Mouse (Mus musculus): ENCODE results near the gene Sh2d4b. TPM values are rescaled to one million over a fixed set of nuclear protein-coding genes. Genes with fewer than 3 reads are reported as not detected.

Sh2d4b gene
- polyA plus RNA-seq, 1 experiment from 2014 or later = 1.4 TPM

DNA sequence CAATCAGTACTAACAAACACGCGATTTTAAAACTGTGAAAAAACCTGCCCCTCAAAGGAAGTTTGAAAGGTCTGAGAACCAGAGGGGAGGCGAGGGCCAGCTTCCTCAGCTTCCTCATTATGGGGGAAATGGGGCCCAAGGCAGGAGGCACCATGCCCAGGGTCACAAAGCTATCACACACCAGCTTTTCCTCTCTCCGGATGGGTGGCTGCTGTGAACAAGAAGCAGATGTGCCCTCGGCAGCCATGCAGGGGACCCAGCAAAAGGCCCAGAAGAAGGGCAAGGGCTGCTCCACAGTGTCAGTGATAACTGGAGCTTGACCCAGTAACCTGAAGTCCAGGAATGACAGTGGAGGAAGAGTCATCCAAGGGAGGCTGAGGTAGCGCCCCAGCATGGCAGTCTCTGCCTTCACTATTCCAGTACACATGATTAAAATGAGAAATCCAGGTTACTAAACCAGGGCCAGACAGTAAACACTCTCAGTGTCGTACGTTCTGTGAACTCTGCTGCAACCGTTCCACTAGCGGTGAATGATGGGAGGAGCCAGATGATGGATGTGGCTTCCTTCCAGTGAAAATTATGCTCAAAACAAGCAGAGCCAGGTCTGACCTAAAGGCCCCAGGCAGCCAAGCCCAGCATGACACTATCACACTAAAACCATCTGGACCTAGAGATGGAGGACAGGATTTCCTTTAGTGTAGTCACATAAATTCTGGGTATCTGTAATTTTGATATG, 31.5 kb upstream of the Sh2d4b start:
- Histone ChIP-seq H3K9me3 (replicated peaks) (no peaks in the 10 kb centered on the region), H3K27ac (peak overlapping the region; percentile 40), H3K4me1 (peaks cover 20% of the 10 kb centered on the region), H3K27me3 (no peaks in the 10 kb centered on the region), H3K9ac (no peak overlapping the region), H3K4me2 (replicated peaks) (no peak overlapping the region), H3K36me3 (no peaks in the 10 kb centered on the region; the same call in 1 of the 2 replicates), H3K4me3 (no peak overlapping the region)
- WGBS = 55% methylated on average over 10 of the region's 10 CpGs
- ATAC-seq (ENCODE audit: low FRiP score) = no peak

DNA sequence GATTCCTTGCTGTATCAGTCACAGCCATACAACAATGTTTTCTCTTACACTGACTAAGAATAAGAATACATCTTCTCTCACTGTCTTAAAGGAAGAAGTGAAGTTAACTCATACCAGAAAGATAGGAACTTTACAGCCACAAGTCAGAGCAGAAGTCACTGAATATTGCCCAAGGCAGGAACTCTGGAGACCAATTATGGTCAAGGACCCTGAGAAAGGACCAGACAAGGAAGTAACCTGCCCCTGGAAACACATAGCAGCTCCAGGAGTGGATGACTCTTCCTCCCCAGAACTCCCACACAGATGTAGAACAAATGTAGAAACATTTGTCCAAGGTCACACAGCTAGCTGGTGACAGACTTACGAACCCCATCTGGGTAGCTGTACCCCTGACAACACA, 28.2 kb upstream of the Sh2d4b start:
- WGBS = 95% methylated on average over 1 of the region's 1 CpGs

DNA sequence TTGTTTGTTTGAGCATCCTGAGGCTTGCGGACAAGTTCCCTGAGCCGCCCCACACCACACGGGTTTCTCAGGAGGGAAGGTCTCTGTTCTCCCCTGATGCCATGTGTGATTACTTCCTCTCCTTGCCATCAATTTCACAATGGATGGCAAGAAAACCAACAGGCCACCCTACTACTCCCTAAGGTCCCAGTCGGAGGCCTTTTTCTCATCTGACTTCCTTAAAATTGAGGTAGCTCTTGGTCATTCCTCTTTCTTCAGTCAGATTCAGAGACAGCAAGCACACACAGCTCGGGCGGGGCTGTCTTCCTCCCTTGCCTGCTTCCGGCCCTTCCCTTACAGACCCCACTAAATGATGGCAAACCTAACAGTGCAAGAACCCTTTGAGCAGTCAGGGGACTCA, 26.5 kb upstream of the Sh2d4b start:
- 82% methylated on average over 7 of the region's 7 CpGs for WGBS
- Histone ChIP-seq H3K9ac (no peak overlapping the region), H3K4me2 (replicated peaks) (no peak overlapping the region), H3K4me3 (no peak overlapping the region), H3K9me3 (replicated peaks) (no peaks in the 10 kb centered on the region), H3K36me3 (peaks cover 16% of the 10 kb centered on the region), H3K27ac (no peak overlapping the region), H3K27me3 (no peaks in the 10 kb centered on the region), H3K4me1 (peaks cover 6% of the 10 kb centered on the region; the same call in 1 of the 2 replicates)
- no peak for ATAC-seq (ENCODE audit: low FRiP score)

More for the DNA sequence above, 28.2 kb upstream of the Sh2d4b start:
- no peak overlapping the region for H3K4me3 ChIP-seq
- H3K36me3 ChIP-seq = no peaks in the 10 kb centered on the region; the same call in none of the 2 replicates
- H3K27ac ChIP-seq = no peak overlapping the region
- no peaks in the 10 kb centered on the region for H3K27me3 ChIP-seq
- no peak overlapping the region for H3K9ac ChIP-seq
- H3K4me2 ChIP-seq (replicated peaks) = no peak overlapping the region
- peaks cover 9% of the 10 kb centered on the region; the same call in 1 of the 2 replicates for H3K4me1 ChIP-seq
- ATAC-seq (ENCODE audit: low FRiP score) = no peak
- no peaks in the 10 kb centered on the region for H3K9me3 ChIP-seq (replicated peaks)

- Histone ChIP-seq H3K36me3 (peaks cover 22% of the 10 kb centered on the region), H3K4me3 (no peak overlapping the region), H3K27ac (0 out of 2 replicates have a peak overlapping the region, but pooled peaks have one; percentile 55), H3K9me3 (replicated peaks) (no peaks in the 10 kb centered on the region), H3K27me3 (no peaks in the 10 kb centered on the region), H3K4me2 (replicated peaks) (no peak overlapping the region), H3K4me1 (peaks cover 4% of the 10 kb centered on the region; the same call in 1 of the 2 replicates), H3K9ac (no peak overlapping the region)
- ATAC-seq (ENCODE audit: low FRiP score) = no peak
- WGBS = 85% methylated on average over 5 of the region's 7 CpGs
Measured at GRCm38 (mm10) chr14:40918477-40918876, 25.4 kb upstream of the Sh2d4b start.

DNA sequence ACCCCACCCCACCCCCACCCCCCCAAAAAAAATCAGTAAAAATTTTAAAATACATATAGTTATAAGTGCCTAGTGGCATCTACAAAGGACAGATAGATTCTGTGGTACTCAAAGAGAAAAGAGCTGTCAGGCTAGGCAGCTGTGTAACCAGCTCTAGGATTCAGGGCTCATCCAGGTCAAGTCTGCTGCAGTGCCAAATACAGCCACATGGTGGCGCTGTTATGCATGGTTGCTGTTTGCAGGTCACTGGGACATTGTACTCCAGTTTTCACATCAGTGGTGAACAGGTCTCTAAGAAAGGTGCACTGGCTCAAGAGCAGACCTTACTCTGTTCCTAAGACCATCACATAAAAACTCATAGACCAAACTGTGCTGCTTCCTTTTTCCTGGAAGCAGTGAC, 24.6 kb upstream of the Sh2d4b start:
- Histone ChIP-seq H3K27me3 (no peaks in the 10 kb centered on the region), H3K27ac (no peak overlapping the region), H3K9me3 (replicated peaks) (no peaks in the 10 kb centered on the region), H3K36me3 (peaks cover 31% of the 10 kb centered on the region), H3K4me2 (replicated peaks) (no peak overlapping the region), H3K4me3 (no peak overlapping the region), H3K4me1 (peaks cover 4% of the 10 kb centered on the region; the same call in 1 of the 2 replicates), H3K9ac (no peak overlapping the region)
- peak; percentile 44 for ATAC-seq (ENCODE audit: low FRiP score)
- WGBS = 0% methylated on average over 1 of the region's 1 CpGs

GRCm38 (mm10) chr14:40916667-40917066, 23.6 kb upstream of the Sh2d4b start:
- Histone ChIP-seq H3K4me2 (replicated peaks) (no peak overlapping the region), H3K9me3 (replicated peaks) (no peaks in the 10 kb centered on the region), H3K4me1 (peaks cover 4% of the 10 kb centered on the region; the same call in 1 of the 2 replicates), H3K27me3 (no peaks in the 10 kb centered on the region), H3K27ac (no peak overlapping the region), H3K4me3 (no peak overlapping the region), H3K9ac (no peak overlapping the region), H3K36me3 (peaks cover 35% of the 10 kb centered on the region)
- no peak for ATAC-seq (ENCODE audit: low FRiP score)
- WGBS = 90% methylated on average over 15 of the region's 15 CpGs

- Histone ChIP-seq H3K4me1 (peaks cover 4% of the 10 kb centered on the region; the same call in 1 of the 2 replicates), H3K9me3 (replicated peaks) (no peaks in the 10 kb centered on the region), H3K27ac (no peak overlapping the region), H3K9ac (no peak overlapping the region), H3K27me3 (no peaks in the 10 kb centered on the region), H3K36me3 (peaks cover 42% of the 10 kb centered on the region), H3K4me2 (replicated peaks) (no peak overlapping the region), H3K4me3 (no peak overlapping the region)
- WGBS = 92% methylated on average over 8 of the region's 8 CpGs
- no peak for ATAC-seq (ENCODE audit: low FRiP score)
Measured at GRCm38 (mm10) chr14:40915838-40916237, 22.8 kb upstream of the Sh2d4b start.

- H3K27ac ChIP-seq = no peak overlapping the region
- peaks cover 54% of the 10 kb centered on the region for H3K36me3 ChIP-seq
Measured at GRCm38 (mm10) chr14:40914701-40915100, 21.6 kb upstream of the Sh2d4b start.

DNA sequence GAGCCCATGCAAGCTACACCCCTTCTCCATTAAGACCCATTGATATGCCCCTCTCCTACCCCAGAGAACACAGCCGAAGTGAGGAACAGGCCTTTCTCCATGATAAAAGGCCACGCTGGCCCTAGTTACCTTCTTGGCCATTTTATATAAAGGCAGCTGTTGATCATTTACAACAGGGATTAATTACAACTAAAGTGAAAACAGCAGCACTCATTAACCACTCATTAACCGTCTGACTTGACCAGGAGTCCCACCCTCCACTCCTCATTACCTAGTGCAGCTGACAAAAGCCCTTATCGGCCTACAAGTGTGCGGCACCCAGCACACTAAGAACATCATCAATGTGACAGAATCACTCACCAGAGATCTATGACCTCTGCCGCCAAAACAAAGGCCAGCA, 20.6 kb upstream of the Sh2d4b start:
- Histone ChIP-seq H3K4me3 (no peak overlapping the region), H3K9ac (no peak overlapping the region), H3K9me3 (replicated peaks) (no peaks in the 10 kb centered on the region), H3K27me3 (no peaks in the 10 kb centered on the region), H3K27ac (no peak overlapping the region), H3K36me3 (peaks cover 64% of the 10 kb centered on the region), H3K4me1 (no peaks in the 10 kb centered on the region), H3K4me2 (replicated peaks) (no peak overlapping the region)
- 69% methylated on average over 6 of the region's 6 CpGs for WGBS
- ATAC-seq (ENCODE audit: low FRiP score) = no peak

More at GRCm38 (mm10) chr14:40914701-40915100, 21.6 kb upstream of the Sh2d4b start:
- Histone ChIP-seq H3K27me3 (no peaks in the 10 kb centered on the region), H3K9me3 (replicated peaks) (no peaks in the 10 kb centered on the region), H3K4me3 (no peak overlapping the region), H3K4me2 (replicated peaks) (no peak overlapping the region), H3K9ac (no peak overlapping the region), H3K4me1 (no peaks in the 10 kb centered on the region)
- WGBS = 83% methylated on average over 3 of the region's 3 CpGs
- ATAC-seq (ENCODE audit: low FRiP score) = no peak

DNA sequence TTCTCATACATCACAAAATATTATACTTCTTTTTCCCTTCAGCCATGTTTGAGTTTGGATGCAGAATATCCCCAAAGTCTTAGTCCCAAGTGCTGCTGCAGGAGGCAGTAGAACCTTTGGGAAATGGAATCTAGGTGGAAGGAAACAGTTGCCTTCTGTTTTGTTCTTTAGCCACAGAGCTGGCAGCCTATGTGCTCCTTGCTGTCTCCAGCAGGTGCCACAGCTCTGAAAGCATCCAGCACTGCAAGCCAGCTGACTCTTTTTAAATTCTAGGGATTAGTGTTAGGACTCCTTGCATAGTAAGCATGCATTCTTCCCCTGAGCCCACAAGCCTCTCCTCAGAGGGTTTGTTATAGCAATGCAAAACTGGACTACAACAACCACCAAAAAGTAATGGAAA, 18.5 kb upstream of the Sh2d4b start:
- H3K27ac ChIP-seq = no peak overlapping the region
- H3K4me2 ChIP-seq (replicated peaks) = no peak overlapping the region
- H3K27me3 ChIP-seq = no peaks in the 10 kb centered on the region
- no peak overlapping the region for H3K9ac ChIP-seq
- H3K9me3 ChIP-seq (replicated peaks) = no peaks in the 10 kb centered on the region
- H3K36me3 ChIP-seq = peaks cover 85% of the 10 kb centered on the region
- no peak overlapping the region for H3K4me3 ChIP-seq
- ATAC-seq (ENCODE audit: low FRiP score) = no peak
- no peaks in the 10 kb centered on the region for H3K4me1 ChIP-seq

DNA sequence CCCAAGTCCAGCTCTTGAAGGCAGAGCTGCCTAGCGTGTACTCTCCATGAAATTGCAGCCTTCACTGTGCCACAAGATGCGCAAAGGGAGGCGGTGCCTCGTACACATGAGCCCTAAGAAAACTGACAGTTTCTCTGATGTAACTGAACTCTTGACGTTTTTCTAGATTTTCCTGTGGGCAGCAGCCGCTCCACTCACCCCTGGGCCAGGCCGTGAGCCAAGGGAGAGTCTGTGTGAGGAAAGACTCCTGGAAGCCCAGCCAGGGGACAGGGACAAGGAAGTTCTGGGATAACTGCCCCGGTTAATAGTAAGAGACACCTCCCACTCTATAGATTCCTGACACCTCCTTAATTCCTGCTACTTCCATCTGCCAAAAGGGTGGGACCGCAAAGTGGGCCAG, 15.7 kb upstream of the Sh2d4b start:
- H3K27ac ChIP-seq = no peak overlapping the region
- H3K4me1 ChIP-seq = no peaks in the 10 kb centered on the region
- no peaks in the 10 kb centered on the region for H3K9me3 ChIP-seq (replicated peaks)
- 93% methylated on average over 9 of the region's 9 CpGs for WGBS
- H3K4me3 ChIP-seq = no peak overlapping the region
- H3K9ac ChIP-seq = no peak overlapping the region
- H3K4me2 ChIP-seq (replicated peaks) = no peak overlapping the region
- H3K36me3 ChIP-seq = peaks cover 75% of the 10 kb centered on the region
- H3K27me3 ChIP-seq = no peaks in the 10 kb centered on the region
- ATAC-seq (ENCODE audit: low FRiP score) = no peak

DNA sequence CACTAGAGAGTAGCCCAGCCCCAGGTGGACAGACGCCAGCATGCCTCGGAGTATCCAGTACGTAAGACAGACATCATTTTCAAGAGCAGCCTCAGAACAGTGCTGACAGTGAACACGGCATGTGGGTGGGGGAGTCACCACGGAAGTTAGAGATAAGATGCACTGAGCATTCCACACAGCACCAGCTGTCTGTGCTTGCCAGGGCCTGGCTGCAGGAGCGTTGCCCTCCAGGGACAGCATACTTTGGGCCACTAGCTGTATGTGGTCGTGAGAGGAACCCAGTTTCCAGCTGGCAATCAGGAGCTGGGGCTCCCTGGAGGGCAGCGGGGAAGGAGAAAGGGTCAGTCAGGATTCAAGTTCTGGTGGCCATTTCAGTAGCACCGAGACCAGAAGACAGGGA, 13.7 kb upstream of the Sh2d4b start:
- no peak overlapping the region for H3K4me2 ChIP-seq (replicated peaks)
- H3K27ac ChIP-seq = no peak overlapping the region
- no peak overlapping the region for H3K9ac ChIP-seq
- peaks cover 61% of the 10 kb centered on the region for H3K36me3 ChIP-seq
- H3K27me3 ChIP-seq = no peaks in the 10 kb centered on the region
- no peaks in the 10 kb centered on the region for H3K9me3 ChIP-seq (replicated peaks)
- 89% methylated on average over 9 of the region's 9 CpGs for WGBS
- no peak for ATAC-seq (ENCODE audit: low FRiP score)
- no peak overlapping the region for H3K4me3 ChIP-seq
- H3K4me1 ChIP-seq = no peaks in the 10 kb centered on the region

- Histone ChIP-seq H3K27ac (no peak overlapping the region), H3K36me3 (peaks cover 53% of the 10 kb centered on the region), H3K4me2 (replicated peaks) (no peak overlapping the region), H3K9ac (no peak overlapping the region), H3K9me3 (replicated peaks) (no peaks in the 10 kb centered on the region), H3K27me3 (no peaks in the 10 kb centered on the region), H3K4me3 (no peak overlapping the region), H3K4me1 (no peaks in the 10 kb centered on the region)
- 95% methylated on average over 8 of the region's 8 CpGs for WGBS
- no peak for ATAC-seq (ENCODE audit: low FRiP score)
Measured at GRCm38 (mm10) chr14:40905813-40906212, 12.7 kb upstream of the Sh2d4b start.

Measured in hindbrain, embryonic 12.5 days (tissue).